ENCODE assay signal across 11 mouse cellular contexts in the genomic region with DNA sequence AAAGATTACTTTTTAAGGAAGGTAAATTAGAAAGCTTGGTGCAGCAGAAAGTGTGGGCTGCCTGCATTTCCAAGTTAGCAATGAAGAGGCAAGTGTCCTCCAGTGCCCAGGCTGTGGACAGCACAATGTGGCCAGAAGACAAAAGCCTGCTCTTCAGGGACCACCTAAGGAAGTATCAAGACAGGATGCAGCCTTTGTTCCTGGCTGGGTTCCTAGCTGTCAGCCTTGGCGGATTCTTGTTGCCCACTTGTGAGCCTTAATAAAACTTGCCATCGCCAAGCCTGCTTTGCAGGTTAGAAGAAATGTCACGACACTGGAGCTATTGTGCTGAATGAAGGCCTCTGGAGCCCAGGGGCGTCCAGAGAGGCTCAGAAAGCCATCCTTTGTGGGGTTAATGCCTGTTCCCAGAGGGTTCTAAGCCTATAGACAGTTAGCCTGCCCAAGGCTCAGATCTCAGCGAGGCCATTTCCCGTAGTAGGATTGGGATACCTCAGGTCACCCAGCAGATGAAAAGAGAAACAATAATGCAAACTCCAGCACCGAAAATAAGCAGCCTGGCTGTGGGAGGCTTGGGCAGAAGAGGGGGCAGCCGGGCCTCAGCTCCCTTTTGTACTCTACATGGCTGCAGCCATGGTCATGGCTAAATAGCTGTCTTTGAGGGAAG.
DNase-seq lines count a peak whose midpoint lies in the region; ATAC-seq lines count a peak whose summit lies in the region.
"Had no signal": no experiment of that assay in that cellular context is flagged by ENCODE, and none has a peak within 500 bp of the region (broad histone marks: within the 10 kb centered on the region; RNA-seq: fewer than 3 reads in every experiment).

No protein-coding gene starts in this region.

- H3K9ac ChIP-seq in heart, embryonic 15.5 days = no peak overlapping the region
- no peak overlapping the region for H3K9ac ChIP-seq in hindbrain, embryonic 12.5 days
- no peak overlapping the region for H3K9ac ChIP-seq in midbrain, embryonic 12.5 days (replicated peaks)
- H3K9ac ChIP-seq: stomach, embryonic 15.5 days had no signal

- H3K36me3 ChIP-seq in heart, embryonic 15.5 days = no peaks in the 10 kb centered on the region
- H3K36me3 ChIP-seq in embryonic facial prominence, embryonic 10.5 days (replicated peaks) = no peaks in the 10 kb centered on the region; the same call in 1 of the 2 replicates
- no peaks in the 10 kb centered on the region for H3K36me3 ChIP-seq in hindbrain, embryonic 12.5 days
- no peaks in the 10 kb centered on the region for H3K36me3 ChIP-seq in midbrain, embryonic 12.5 days
- H3K36me3 ChIP-seq: stomach, embryonic 15.5 days had no signal

- H3K9me3 ChIP-seq in heart, embryonic 15.5 days (replicated peaks) = no peaks in the 10 kb centered on the region
- no peaks in the 10 kb centered on the region for H3K9me3 ChIP-seq in embryonic facial prominence, embryonic 10.5 days
- H3K9me3 ChIP-seq in hindbrain, embryonic 12.5 days (replicated peaks) = no peaks in the 10 kb centered on the region
- H3K9me3 ChIP-seq in midbrain, embryonic 12.5 days = no peaks in the 10 kb centered on the region
- H3K9me3 ChIP-seq: stomach, embryonic 15.5 days had no signal

- no peak overlapping the region for H3K4me2 ChIP-seq in heart, embryonic 15.5 days
- peak overlapping the region; percentile 24 for H3K4me2 ChIP-seq in hindbrain, embryonic 12.5 days (replicated peaks)
- peak overlapping the region; percentile 26 for H3K4me2 ChIP-seq in midbrain, embryonic 12.5 days (replicated peaks)
- H3K4me2 ChIP-seq: stomach, embryonic 15.5 days had no signal

- peak overlapping the region; percentile 24; the same call in 1 of the 2 replicates for H3K27ac ChIP-seq in heart, embryonic 15.5 days
- H3K27ac ChIP-seq in embryonic facial prominence, embryonic 10.5 days (replicated peaks) = peak overlapping the region; percentile 82
- H3K27ac ChIP-seq in hindbrain, embryonic 12.5 days = peak overlapping the region; percentile 79
- H3K27ac ChIP-seq in midbrain, embryonic 12.5 days (replicated peaks) = peak overlapping the region; percentile 87
- H3K27ac ChIP-seq: stomach, embryonic 15.5 days had no signal

- no peak for ATAC-seq in heart, embryonic 15.5 days (replicated peaks; ENCODE audit: insufficient number of reproducible peaks, insufficient read depth, low FRiP score, low read depth)
- ATAC-seq in hindbrain, embryonic 12.5 days (ENCODE audit: low FRiP score) = peak; percentile 74
- peak; percentile 71 for ATAC-seq in midbrain, embryonic 12.5 days (ENCODE audit: low FRiP score, low read depth)

- H3K27me3 ChIP-seq in heart, embryonic 15.5 days = peaks cover 34% of the 10 kb centered on the region
- no peaks in the 10 kb centered on the region for H3K27me3 ChIP-seq in embryonic facial prominence, embryonic 10.5 days (replicated peaks; ENCODE audit: low read depth, poor library complexity, severe bottlenecking)
- H3K27me3 ChIP-seq in hindbrain, embryonic 12.5 days = no peaks in the 10 kb centered on the region
- 0 out of 2 replicates have a peak, but pooled peaks cover 8% of the 10 kb centered on the region for H3K27me3 ChIP-seq in midbrain, embryonic 12.5 days
- H3K27me3 ChIP-seq: stomach, embryonic 15.5 days had no signal

- intact Hi-C loops in heart, postnatal 36 days (cut with DNase I) = loop anchor here (10.0 kb wide), 1 partner anchor 576 kb away; no protein-coding TSS in a partner anchor

- H3K4me1 ChIP-seq in heart, embryonic 15.5 days (replicated peaks) = peaks cover 4% of the 10 kb centered on the region
- H3K4me1 ChIP-seq in embryonic facial prominence, embryonic 10.5 days = peaks cover 58% of the 10 kb centered on the region
- peaks cover 34% of the 10 kb centered on the region for H3K4me1 ChIP-seq in hindbrain, embryonic 12.5 days
- H3K4me1 ChIP-seq in midbrain, embryonic 12.5 days = peaks cover 52% of the 10 kb centered on the region

- H3K4me3 ChIP-seq in heart, embryonic 15.5 days = no peak overlapping the region
- H3K4me3 ChIP-seq in embryonic facial prominence, embryonic 10.5 days = 0 out of 2 replicates have a peak overlapping the region, but pooled peaks have one; percentile 20
- H3K4me3 ChIP-seq in hindbrain, embryonic 12.5 days = no peak overlapping the region
- no peak overlapping the region for H3K4me3 ChIP-seq in midbrain, embryonic 12.5 days
- H3K4me3 ChIP-seq: stomach, embryonic 15.5 days had no signal

- 78% methylated on average over 8 of the region's 8 CpGs for WGBS in heart, embryonic 15.5 days
- WGBS in embryonic facial prominence, embryonic 10.5 days = 11% methylated on average over 8 of the region's 8 CpGs
- 16% methylated on average over 8 of the region's 8 CpGs for WGBS in hindbrain, embryonic 12.5 days
- WGBS in midbrain, embryonic 12.5 days = 6% methylated on average over 8 of the region's 8 CpGs

- DNase-seq in heart, postnatal 36 days = no peak
- peak; percentile 51 for DNase-seq in embryonic facial prominence, embryonic 10.5 days (ENCODE audit: low spot score)
- DNase-seq in adrenal gland, adult 18-20 months (ENCODE audit: low spot score in 2 of 2) = no peak
- DNase-seq in cerebellum, postnatal 10 days = no peak
- DNase-seq in urinary bladder, adult 2 months (ENCODE audit: low spot score) = no peak
- DNase-seq: gastrocnemius, postnatal 14 days; lung, postnatal 10 days had no signal

Comparison
In these comparisons a context has a peak if more than half of its experiments do, and no peak if none do; other contexts are left out.
1. H3K27ac ChIP-seq: peak in every context shown above with its lines; median percentile 87 in midbrain, embryonic 12.5 days; 82 in embryonic facial prominence, embryonic 10.5 days; 79 in hindbrain, embryonic 12.5 days; 24 in heart, embryonic 15.5 days.